Mouse (Mus musculus) c-Kit-positive CD71-positive TER-119-positive erythroid progenitor cells, embryonic 14.5 days (primary cell): ENCODE measurements around the gene Cpsf3.

Experiments
- DNase-seq: peaks from one replicate; pipeline ENCODE4 v3.0.0-alpha.2; 2013; ENCODE audit warnings: low spot score

The Cpsf3 gene

DNA sequence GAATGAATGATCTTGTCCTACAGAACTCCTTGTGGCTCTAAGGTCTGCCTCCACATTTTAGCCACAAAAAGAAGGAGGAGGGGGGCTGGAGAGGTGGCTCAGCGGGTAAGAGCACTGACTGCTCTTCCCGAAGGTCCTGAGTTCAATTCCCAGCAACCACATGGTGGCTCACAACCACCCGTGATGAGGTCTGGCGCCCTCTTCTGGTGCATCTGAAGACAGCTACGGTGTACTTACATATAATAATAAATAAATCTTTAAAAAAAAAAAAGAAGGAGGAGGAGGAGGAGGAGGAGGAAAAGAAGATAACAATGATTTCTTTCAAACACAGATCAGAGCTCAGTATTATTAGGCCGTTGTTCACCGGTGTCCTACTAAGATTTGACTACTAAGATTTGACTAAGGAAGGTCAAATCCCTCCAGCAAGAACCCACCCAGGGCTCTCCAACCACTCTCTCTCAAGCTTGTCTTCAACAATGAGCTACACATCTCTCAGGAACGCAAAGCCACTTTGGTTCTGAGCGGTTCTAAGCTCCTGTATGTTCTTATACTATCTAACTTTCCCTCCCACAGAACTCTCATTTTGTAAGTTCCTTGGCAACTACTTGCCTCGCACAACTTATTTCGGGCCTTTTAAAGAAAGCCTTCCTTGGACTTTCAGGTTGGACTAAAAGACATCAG, at the start of gene Cpsf3:
Gene Cpsf3 (plus strand): TSS at position 631 of the 681 bp plus-strand sequence.
- DNase-seq, result no peak

DNA sequence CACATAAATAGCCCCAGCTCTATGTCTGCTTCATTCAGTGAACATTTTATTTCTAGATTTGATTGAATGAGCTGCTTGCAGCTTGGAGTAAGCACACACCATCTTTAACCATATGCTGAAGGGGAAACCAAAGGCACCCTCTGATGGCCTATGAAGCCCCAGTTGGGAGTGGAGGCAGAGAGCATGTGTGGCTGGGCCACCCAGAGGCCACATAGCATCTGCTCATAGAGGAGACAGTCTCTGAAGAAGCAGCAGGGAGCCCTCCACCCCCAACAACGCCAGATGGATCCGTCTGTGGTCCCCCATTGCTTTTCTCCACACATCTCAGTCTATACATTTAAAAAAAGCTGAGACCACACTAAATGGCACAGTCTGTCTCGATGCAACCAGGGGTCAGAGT, 43.2 kb upstream of the Cpsf3 start:
- DNase-seq, result no peak

DNA sequence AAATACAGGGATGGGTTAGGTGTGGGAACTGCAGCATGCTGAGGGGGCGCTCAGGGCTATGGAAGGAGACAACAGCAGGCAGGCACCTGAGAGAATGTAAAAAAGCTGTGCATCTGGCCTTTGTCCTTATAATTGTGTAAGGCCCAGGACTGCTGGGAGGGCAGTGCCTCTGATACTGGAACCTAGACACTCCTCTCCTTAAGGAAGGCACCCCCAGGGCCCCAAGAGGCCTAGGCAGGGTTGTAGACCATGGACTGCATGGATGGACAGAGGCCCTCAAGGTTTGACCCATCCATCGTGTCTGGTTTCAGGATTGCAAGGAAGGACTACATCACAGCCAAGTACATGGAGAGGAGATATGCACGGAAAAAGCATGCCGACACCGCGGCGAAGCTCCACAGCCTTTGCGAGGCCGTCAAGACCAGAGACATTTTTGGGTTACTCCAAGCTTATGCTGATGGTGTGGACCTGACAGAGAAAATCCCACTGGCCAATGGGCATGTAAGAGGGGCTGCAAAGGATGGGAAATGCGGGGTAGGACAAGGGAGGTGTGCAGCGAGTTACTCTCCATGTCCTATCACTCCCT, 40.7 kb upstream of the Cpsf3 start:
- no peak for DNase-seq

DNA sequence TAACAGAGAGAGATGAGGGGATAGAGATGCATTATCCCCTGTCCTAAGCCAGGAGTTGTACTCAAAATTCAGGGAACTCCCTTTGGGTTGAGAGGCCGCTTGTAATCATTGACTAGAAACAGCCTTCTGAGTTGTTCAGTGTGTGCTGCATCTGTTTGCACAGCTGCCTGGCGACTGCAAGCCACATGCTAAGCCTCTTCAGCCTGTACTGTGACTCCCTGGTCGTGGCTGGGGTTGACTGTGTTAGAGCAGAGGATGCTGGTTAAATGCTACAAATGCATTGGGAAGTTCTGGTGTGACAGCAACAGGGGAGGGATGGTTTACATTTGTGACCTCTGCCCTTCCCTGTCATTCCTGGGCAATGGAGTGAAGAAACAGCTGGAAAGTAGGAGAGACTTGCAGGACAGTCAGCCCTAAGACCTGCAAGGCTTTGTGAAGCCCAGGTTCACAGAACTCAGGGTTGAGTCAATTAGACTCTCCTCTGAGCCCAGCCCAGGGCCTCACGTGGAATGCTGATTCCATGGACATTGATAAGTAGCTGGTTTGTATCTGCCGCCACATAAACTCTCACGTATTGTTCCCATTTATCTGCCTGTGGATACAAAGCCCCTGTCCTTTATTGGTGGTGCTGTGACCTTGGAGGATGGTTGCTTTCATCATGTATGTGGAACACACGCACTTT, 37.3 kb upstream of the Cpsf3 start:
- no peak for DNase-seq

DNA sequence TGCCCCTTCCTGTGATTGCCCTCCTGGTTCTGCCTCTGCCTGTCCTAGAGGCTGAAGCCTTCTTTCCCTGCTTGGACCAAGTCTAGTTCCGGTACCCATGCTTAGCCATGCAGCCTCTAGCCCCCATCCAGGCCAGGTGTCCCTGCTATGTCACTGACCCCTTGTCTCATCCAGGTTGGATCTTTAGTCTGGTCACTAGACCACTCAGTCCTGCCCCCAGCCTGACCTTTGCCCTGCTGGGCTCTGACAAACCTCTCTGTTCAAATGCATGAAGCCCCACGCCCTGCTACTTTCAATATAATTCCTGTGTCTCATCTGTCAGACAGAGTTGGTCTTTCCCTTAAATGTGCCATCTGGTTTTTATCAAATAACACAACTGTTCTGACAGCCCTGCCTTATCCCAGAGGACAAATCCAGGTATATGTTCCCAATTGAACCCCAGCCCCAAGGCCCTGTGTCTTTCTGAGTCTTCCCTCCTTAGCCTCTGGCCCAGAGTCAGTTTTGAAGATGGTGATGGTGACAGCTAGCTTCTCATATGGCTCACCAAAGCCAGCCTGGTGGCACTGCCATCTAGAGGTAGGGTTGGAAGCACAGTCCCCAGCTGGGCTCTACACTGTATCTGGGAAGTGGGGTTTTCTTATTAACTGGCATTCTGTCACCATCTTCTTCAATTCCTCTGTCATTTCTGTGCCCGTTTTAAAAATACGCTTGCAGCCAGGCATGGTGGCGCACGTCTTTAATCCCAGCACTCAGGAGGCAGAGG, 24.5 kb upstream of the Cpsf3 start:
- DNase-seq, result no peak

DNA sequence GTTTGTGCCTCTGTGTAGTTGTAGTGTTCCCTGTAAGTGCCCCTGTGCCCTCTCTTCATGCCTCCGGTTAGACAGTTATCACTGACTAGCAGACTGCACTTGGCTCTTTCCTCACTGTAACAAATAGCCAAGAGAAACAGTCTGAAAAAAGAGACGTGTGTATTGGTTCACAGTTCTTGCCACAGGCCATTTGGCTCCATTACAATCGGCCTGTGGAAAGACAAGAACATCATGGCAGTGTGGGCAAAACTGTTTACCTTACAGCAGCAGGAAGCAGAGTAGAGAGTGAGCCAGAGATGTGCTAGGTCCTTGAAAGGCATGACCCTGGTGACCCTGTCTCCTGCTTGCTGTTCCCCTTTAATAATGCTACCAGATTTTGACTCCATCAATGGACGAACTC, 23.7 kb upstream of the Cpsf3 start:
- DNase-seq, result no peak

DNA sequence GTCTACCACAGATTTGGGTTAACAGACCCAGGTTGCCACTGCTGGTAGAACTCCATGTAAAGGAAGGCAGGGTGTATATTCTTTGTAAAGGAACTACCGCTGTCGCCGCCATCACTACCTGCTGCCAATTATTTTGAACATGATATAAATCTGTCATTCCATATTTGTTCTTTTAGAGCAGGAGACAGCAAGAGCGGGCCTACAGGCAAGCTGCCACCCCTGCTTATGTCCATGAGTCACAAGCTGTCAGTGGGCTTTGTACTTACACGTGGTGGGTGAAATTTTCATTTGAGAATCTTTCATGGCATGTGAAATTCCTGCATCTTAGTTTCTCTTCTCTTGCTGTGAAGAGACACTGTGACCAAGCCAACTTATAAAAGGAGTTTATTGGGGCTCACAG, 21.9 kb upstream of the Cpsf3 start:
- no peak for DNase-seq

DNA sequence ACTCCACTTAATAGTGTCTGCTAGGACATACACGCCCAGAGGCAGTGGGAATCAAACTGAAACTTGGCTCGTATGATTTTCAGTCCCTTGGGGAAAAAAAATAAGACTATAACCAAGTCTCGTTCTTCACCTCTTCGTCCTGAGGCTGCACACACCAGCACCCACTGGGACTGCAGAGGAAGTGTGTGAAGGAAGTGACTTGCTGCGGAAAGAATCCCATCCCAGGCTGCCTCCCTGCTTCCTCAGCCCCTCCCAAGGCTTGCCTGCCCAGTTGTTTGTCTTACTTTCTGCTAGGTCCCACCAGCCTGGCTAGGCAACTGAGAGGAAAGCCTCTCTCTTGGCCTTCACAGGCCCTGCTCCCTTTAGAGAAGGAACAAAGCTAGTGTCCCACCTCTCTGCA, 20.9 kb upstream of the Cpsf3 start:
- DNase-seq, result no peak

DNA sequence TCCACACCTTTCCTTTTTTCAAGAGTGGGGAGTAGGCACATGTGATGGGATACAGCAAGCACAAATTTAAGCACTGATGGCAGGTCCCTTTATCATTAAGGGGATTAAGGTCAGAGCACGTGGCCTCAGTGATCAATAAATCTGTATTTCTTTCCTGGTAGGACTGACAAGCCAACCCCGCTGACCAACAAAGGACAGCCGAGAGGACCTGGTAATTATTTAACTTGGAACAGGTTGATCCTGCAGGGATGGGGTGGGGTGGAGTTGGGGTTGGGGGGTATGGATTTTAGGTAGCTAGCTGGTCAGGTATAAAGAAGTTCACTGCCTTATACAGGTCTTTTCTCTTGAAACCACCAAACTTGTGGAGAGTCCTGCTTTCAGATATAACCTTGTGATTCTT, 20.2 kb upstream of the Cpsf3 start:
- no peak for DNase-seq

DNA sequence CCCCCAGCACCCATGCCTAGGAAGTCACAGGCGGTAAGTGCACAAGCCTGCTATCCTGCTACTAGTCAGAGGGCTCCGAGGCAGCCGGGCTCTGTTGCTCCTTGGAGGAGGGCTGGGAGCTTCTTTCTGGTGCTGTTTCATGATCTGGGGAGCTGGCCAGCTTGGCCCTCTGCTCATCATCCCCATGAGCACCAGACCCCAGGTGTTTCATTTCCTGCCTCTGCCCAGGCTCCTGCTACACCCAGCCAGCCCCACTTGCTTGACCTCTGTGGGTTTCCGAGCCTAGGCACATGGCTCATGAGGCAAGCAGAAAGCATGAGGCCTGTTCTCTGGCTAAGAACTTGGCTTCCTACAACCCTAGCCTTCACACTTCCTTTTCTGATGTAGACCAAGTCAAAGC, 19.7 kb upstream of the Cpsf3 start:
- no peak for DNase-seq

DNA sequence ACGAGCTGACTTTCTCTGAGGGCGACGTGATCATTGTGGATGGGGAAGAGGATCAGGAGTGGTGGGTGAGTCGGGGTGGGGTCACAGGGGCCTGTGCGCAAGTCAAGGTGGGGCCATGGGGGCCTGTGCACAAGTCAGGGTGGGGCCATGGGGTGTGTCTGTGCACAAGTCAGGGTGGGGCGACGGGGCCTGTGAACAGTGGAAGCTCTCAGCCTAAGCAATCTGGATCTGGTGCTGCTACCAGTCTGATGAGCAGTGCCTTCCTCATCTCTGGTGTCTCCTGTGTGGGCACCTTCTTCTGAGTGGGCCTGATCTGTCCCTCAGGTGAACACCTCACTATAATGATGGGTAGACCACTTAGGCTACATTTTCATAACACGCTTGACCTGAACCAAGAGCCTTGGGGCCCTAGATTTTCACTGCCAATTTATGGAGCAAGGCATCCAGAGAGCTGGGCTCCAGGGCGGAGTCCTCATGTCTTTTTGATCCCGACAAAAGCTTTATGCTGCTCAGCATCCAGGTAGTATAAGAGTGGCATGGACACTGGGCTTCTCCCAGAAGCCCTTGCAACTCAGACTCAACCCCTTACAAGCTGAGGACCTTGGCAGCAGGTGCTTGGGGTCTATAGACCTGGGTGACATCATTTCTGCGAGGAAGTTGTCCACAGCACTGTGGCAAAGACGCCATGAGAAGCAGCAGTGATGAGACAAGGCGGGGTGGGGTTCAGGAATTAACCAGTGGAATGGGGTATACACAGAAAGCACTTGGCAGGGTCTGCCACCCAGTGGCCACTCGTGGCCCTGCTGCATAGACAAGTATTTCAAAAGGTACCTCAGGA, 19.0 kb upstream of the Cpsf3 start:
- DNase-seq, result no peak

DNA sequence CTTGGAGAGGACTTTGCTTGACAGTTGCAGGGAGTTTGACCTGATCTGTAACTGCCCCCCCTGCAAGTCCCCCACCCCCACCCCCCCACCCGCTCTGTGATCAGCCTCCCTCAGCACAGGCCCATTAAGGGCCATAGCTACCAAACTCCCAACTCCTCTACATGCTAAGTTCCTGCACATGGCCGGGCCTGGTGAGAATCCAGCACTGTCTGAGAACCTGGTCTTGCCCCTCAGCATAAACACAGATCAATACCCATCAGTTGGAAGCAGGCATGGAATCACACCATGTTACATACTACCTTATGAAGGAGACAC, 18.4 kb upstream of the Cpsf3 start:
- DNase-seq, result no peak

DNA sequence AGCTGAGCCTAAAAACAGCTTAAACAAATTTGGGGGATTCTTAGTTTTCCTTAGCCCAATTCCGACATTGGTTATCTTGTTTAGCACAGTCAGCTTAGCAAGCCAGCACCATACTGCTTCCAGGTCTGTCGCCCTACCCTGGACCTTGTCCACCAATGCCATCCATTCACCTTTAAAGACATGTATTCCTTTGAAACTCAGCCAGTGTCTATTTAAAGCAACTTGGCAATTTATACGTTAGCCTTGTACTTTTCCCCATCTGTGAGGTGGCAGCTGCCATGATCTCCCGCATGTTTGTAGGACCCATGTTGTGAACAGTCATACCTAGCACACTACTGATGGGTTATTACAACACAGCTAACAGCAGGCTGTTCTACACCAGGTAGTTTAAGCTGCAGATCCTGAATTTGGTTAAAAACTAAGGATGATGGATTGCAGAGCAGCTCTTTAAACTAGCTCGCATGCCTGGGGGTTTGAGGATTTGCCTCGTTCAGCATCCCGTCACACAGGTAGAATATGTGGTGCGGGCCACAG, 17.0 kb upstream of the Cpsf3 start:
- DNase-seq, result no peak

DNA sequence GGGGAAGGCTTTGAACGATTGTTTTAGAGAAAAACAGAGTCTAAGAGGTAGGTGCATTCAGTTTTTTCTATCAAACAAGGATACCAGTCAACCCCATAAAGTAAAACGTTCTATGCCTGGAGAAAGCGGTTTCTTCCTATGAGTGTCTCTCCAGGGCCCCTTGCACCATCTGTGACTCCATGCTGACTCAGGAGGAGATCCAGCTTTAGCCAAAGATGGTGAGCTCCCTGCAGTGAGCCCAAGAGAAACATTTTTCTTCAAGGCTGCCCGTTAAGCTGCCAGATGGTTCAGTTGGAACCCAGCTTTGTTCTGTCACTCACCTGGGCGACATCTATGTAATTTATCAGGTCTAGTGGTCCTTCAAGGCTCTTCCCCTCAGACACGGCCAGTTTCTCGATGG, 10.7 kb upstream of the Cpsf3 start:
- DNase-seq, result no peak

DNA sequence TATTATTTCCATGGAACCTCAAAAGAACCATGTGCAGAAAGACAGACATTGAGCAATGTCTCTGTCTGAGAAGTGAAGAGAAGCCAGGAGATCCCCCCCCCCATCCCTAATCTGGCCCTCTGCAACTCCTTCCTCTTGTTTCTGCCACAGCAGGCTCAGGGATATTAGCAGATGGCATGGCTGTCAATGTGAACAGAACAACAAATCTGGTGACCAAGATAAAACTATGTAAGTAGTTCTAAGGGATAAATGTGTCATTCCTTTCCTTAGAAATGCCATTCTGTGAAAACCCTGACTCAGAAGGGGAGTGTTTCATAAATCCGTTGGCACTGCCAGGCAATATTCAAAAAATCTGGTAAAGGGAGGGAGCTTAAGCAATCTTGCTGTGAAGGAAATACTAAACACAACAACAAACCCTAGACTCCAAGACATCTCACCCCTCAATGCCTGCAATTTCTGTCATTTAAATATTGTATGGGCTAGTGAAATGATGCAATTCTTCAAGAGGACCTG, 7.8 kb upstream of the Cpsf3 start:
- DNase-seq, result no peak

DNA sequence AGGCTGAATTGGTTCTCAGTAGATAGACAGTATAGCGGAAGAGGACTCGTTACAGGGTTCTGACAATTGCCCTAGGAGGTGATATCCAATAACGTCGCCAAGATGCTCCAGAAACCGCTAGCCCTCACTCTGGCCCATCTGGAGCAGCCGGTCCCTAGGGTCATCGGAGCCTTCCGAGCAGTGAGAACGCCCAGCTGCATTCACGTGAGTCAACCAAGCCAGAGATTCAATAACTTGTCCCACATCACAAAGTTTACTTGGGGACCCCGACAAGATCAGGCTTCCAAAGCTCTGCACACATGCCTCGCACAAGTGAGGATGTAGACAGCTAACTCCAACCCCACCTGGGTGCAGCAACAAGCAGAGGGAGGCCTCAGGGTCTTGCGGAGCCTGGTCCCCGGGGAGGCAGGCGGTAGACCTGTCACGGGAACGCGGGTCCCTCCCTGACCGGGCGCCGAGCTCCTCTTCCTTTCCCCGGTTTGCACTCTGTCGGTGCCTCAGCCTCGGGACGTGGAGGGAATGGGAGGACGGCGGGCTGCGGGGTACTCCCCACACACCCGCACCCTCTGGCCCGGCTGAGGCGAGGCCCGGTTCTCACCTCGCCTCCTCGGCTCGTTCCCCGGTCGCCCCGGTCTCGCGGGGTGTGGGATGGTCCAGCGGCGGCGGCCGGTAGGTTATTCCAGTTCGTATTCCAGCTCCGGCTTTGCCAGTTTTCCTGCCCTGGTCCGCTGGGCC, 484 bp downstream of the Cpsf3 start:
- DNase-seq, result no peak

DNA sequence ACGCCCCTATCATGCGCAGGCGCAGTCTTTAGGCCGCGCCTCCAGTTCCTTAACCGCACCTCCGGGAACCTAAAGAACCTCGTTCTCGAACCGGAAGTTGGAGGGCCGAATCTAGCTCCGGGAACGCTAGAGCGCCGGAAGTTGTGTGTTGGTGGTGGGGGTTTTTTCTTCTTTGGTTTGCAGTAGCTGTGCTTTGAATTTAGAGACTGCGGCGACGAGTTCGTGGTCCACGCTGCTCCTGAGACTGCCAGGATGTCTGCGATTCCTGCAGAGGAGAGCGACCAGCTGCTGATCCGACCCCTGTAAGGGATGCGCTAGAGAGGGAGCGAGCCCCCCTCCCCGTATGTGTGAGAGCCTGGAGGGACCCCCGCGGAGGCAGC, 1.0 kb downstream of the Cpsf3 start, which contains the start of gene Itgb1bp1:
Gene Itgb1bp1 (minus strand): TSS at position 42 of the 380 bp plus-strand sequence.
- peak; percentile 97 for DNase-seq

DNA sequence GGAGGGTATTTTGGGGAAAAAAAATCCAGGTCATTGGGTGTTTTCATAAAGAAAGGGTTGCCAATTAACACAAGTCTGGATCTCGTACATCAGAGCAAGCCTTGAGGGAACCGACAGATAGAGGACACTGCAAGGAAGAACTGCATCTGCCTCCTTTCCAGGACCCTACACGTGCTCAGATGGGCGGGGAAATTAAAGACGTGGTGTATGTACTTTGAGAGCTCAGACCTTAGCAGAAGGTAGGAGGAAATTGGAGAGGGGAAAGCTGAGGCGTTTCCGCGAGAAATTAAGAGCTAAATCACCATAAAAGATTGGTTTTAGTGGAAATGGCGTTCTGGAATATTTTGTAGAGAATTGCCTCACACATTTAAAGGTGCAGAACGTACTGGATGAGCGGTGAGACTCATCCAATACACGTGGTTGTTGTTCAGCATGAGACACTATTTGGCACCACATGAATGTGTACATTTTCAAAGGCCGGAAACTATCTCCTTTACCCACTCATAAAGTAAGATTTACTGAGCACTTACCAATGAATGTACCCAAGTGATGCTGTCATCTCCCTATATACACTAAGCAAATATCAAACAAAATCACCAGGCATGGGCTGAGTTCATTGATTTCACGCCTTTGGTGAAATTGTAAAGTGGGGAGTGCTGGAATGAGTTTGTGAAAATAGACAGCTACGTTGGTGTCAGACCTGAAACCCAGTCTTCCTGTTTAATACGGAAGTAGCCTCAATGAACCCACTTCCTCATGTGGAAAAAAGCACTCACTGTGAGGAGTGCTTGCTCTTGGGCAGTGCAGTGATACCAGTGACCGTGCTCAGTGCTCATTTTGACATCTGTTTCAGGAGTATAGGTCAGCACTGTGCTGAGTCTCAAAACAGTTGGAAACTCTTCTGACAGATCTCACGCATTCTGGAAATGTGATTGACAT, 1.8 kb downstream of the Cpsf3 start:
- peak; percentile 33 for DNase-seq

DNA sequence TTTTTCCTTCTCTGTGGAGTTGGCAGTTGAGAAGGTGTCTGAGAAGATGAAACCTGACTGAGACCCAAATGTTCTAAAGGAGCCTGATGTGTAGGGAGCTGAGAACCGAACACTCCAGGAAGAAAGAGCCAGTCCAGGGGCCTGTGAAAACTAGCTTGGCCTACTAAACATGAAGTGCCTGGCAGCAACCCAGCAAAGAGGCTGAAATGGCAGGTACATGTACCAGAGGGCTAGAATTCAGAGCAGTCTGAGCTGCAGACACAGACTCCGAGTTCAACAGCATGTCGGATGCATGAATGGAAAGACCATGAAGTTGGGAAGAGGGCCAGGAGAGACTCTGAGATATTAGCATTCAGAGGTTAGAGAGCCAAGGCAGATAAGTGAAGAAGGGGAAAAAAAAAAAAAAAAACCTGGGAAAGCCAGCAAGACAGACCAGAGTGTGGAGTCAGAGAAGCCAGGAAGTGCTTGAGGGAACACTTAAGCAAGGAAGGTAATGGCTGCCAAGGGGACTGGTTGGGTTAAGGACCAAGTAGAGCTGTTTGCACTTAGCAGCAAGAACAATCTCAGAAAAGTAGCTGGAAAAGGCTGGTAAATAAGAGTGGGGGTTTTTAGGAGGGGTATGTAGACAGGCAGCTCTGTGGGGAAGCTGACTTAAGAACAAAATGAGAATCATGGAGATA, 3.7 kb downstream of the Cpsf3 start:
- DNase-seq, result no peak
